Mouse (Mus musculus) hindbrain, embryonic 15.5 days (tissue): Measurements from ENCODE around the gene Nbea. TPM values are rescaled to one million over a fixed set of nuclear protein-coding genes. Genes with fewer than 3 reads are reported as not detected.
"Not testable (repeated sequence)": the region's sequence is repeated elsewhere in the genome, so short reads cannot be mapped to it uniquely, and the experiment has no call there.

Experiments
- ATAC-seq: fragments of 200-750 bp; cut with Nextera tagmentation; 2 replicates; pipeline ENCODE4 v1.8.0; 2017; ENCODE audit warnings: low read depth, moderate number of reproducible peaks, moderate TSS enrichment; ENCODE audit not compliant: low FRiP score
- H3K27ac ChIP-seq: fragments of 300-500 bp; sonication (generic); replicated peaks from 2 replicates; pipeline ENCODE4 v1.5.1; 2015; ENCODE audit warnings: mild to moderate bottlenecking, inconsistent platforms
- H3K27me3 ChIP-seq: fragments of 300-500 bp; sonication (generic); 2 replicates; pipeline ENCODE4 v1.6.1; 2015; ENCODE audit warnings: control low read depth, inconsistent platforms
- H3K36me3 ChIP-seq: fragments of 300-500 bp; sonication (generic); 2 replicates; pipeline ENCODE4 v1.6.1; 2015; ENCODE audit warnings: control low read depth, inconsistent platforms
- H3K4me1 ChIP-seq: fragments of 300-500 bp; sonication (generic); replicated peaks from 2 replicates; pipeline ENCODE4 v1.6.1; 2015; ENCODE audit warnings: control low read depth, inconsistent platforms
- H3K4me2 ChIP-seq: fragments of 300-500 bp; sonication (generic); 2 replicates; pipeline ENCODE4 v1.6.1; 2015; ENCODE audit warnings: moderate library complexity, mild to moderate bottlenecking, inconsistent platforms
- H3K4me3 ChIP-seq: fragments of 300-500 bp; sonication (generic); 2 replicates; pipeline ENCODE4 v1.5.1; 2015; ENCODE audit warnings: mild to moderate bottlenecking, inconsistent platforms
- H3K9ac ChIP-seq: fragments of 300-500 bp; sonication (generic); 2 replicates; pipeline ENCODE4 v1.6.1; 2015; ENCODE audit warnings: inconsistent platforms
- H3K9me3 ChIP-seq: fragments of 300-500 bp; sonication (generic); 2 replicates; pipeline ENCODE4 v1.6.1; 2016; ENCODE audit warnings: control low read depth, inconsistent platforms
- WGBS: fragments of 180-500 bp; shearing (Covaris S2); methylation state at CpG from one replicate; pipeline ENCODE4 v1.1.7; 2015; 5-methylcytosine and 5-hydroxymethylcytosine counted together
- polyA plus RNA-seq: library from polyadenylated mRNA; unstranded; fragments of >200 nt; fragmentation: Nextera tagmentation; extraction: Ambion mirVana; gene quantifications from 2 replicates; pipeline ENCODE4 v1.2.1, GENCODE M21; 2015

Gene Nbea
- polyA plus RNA-seq, 1 experiment from 2014 or later = 61.2 TPM

DNA sequence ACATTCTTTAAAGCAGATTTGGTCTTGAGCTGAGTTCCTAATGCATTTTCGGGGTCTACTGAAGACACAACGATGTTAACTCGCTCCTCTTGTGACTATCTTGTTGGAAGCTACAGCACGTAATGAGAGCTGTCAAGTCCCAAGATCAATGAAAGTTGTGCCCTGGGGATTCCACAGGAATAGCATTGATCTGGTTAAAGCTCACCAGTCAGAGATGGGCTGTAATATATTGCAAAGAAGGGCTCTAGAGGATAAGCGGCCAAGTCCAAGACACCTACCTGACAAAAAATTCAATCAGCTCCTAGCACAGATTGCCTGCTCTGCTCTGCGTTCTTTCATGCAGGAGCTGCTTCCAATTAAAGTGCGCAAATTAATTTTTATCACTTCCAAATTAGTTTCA is 545.8 kb downstream of the Nbea start:
- peak overlapping the region; percentile 72 for H3K27ac ChIP-seq
- no peaks in the 10 kb centered on the region for H3K27me3 ChIP-seq
- H3K36me3 ChIP-seq = peaks cover 14% of the 10 kb centered on the region
- ATAC-seq = peak; percentile 66
- WGBS = 51% methylated on average over 7 of the region's 7 CpGs
- H3K9ac ChIP-seq = no peak overlapping the region
- H3K9me3 ChIP-seq = no peaks in the 10 kb centered on the region
- H3K4me1 ChIP-seq = peaks cover 10% of the 10 kb centered on the region; the same call in 1 of the 2 replicates
- no peak overlapping the region for H3K4me2 ChIP-seq
- H3K4me3 ChIP-seq = no peak overlapping the region

GRCm38 (mm10) chr3:55635542-55636172 is 547.8 kb downstream of the Nbea start:
- Histone ChIP-seq H3K9me3 (no peaks in the 10 kb centered on the region), H3K27ac (no peak overlapping the region; the same call in 1 of the 2 replicates), H3K9ac (no peak overlapping the region), H3K27me3 (no peaks in the 10 kb centered on the region), H3K4me1 (peaks cover 10% of the 10 kb centered on the region; the same call in 1 of the 2 replicates), H3K36me3 (peaks cover 3% of the 10 kb centered on the region; the same call in 1 of the 2 replicates), H3K4me2 (no peak overlapping the region), H3K4me3 (no peak overlapping the region)
- ATAC-seq = no peak
- 52% methylated on average over 8 of the region's 8 CpGs for WGBS

- Histone ChIP-seq H3K27ac (no peak overlapping the region), H3K9ac (no peak overlapping the region), H3K27me3 (no peaks in the 10 kb centered on the region), H3K9me3 (no peaks in the 10 kb centered on the region), H3K36me3 (peaks cover 45% of the 10 kb centered on the region), H3K4me3 (no peak overlapping the region), H3K4me2 (no peak overlapping the region), H3K4me1 (no peaks in the 10 kb centered on the region)
- WGBS = 93% methylated on average over 4 of the region's 4 CpGs
- ATAC-seq = no peak
Measured at GRCm38 (mm10) chr3:55627054-55627453, 556.4 kb downstream of the Nbea start.

DNA sequence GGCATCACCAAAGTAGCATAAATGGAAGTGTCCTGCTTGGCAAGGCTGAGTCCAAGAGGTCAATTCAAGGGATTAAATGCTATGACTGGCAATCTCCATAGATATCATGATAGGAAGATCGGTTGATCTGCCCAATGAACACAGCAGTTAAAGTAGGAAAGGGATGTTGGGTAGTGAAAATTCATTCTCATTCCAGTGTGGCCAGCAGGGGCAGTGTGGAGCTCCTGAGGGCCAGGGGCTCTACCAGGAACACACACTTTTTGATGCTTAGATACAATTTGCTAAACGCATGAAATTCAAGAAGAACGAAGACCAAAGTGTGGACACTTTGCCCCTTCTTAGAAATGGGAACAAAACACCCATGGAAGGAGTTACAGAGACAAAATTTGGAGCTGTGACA is 561.5 kb downstream of the Nbea start:
- H3K9ac ChIP-seq, H3K27ac ChIP-seq, H3K27me3 ChIP-seq, H3K36me3 ChIP-seq, H3K9me3 ChIP-seq, H3K4me3 ChIP-seq, H3K4me2 ChIP-seq, H3K4me1 ChIP-seq, ATAC-seq: not testable (repeated sequence)
- WGBS = 92% methylated on average over 3 of the region's 3 CpGs

- Histone ChIP-seq H3K27me3 (no peaks in the 10 kb centered on the region), H3K9me3 (no peaks in the 10 kb centered on the region), H3K36me3 (no peaks in the 10 kb centered on the region), H3K9ac (no peak overlapping the region), H3K4me3 (no peak overlapping the region), H3K4me1 (no peaks in the 10 kb centered on the region), H3K4me2 (no peak overlapping the region), H3K27ac (no peak overlapping the region)
- ATAC-seq = no peak
- WGBS = 92% methylated on average over 3 of the region's 3 CpGs
Measured at GRCm38 (mm10) chr3:55618396-55618795, 565.1 kb downstream of the Nbea start.

DNA sequence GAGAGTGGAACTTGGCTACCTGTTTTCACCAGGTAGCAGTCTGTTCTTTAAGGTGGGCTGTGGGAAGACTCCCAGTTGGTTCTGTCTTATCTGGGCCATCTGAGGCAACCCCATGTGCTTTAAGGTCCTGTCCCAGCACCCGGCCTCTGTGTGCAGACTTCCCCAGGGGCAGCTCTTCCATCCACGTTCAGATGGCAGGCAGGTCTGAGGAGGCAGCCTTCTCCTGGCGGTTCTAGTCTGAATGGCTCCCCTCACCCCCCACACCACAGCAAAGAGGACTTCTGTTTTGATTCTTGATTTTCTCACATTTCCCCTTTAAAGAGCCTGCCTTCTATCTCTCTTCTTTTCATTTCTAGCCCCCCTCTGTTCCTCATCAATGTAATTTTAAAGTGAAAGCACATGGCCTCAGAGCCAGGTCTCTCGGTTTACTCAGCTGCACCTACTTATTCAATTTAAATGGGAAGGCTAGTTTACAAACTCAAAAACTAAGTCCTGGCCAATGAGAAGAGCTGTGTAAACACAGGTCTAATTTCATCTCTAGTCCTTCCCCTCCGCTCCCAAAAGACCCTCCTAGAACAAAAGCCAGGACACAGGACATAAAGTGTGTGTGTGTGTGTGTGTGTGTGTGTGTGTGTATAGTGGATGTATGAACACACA is 570.9 kb downstream of the Nbea start:
- 63% methylated on average over 5 of the region's 5 CpGs for WGBS
- no peak for ATAC-seq
- no peaks in the 10 kb centered on the region for H3K9me3 ChIP-seq

DNA sequence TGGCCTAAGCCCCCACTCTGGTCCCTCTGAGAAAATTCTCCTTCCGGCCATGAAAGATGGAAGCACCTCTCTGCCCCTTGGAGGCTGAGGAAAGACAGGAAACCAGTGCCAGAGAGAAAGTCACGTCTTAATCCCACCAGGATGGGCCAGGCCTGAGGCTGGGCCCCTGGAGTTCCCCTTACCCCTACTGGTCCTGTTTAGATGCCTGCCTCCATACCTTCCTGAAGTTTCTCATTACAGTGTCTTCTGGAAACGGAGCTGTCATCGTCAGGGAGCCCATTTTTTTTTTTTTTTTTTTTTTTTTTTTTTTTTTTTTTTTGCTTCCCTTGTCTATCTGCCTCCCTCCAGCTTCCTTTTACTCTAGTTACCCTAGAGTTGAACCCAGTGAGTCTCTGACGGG is 571.5 kb downstream of the Nbea start:
- no peak overlapping the region for H3K27ac ChIP-seq
- ATAC-seq = no peak
- no peaks in the 10 kb centered on the region for H3K27me3 ChIP-seq
- WGBS = 70% methylated on average over 5 of the region's 5 CpGs
- H3K4me1 ChIP-seq = no peaks in the 10 kb centered on the region
- H3K4me2 ChIP-seq = no peak overlapping the region
- H3K36me3 ChIP-seq = no peaks in the 10 kb centered on the region
- H3K4me3 ChIP-seq = no peak overlapping the region
- no peak overlapping the region for H3K9ac ChIP-seq
- H3K9me3 ChIP-seq = no peaks in the 10 kb centered on the region

More for the DNA sequence above, 570.9 kb downstream of the Nbea start:
- Histone ChIP-seq H3K4me3 (no peak overlapping the region), H3K4me1 (no peaks in the 10 kb centered on the region), H3K27ac (no peak overlapping the region), H3K4me2 (no peak overlapping the region), H3K9ac (no peak overlapping the region), H3K36me3 (no peaks in the 10 kb centered on the region), H3K27me3 (no peaks in the 10 kb centered on the region)

DNA sequence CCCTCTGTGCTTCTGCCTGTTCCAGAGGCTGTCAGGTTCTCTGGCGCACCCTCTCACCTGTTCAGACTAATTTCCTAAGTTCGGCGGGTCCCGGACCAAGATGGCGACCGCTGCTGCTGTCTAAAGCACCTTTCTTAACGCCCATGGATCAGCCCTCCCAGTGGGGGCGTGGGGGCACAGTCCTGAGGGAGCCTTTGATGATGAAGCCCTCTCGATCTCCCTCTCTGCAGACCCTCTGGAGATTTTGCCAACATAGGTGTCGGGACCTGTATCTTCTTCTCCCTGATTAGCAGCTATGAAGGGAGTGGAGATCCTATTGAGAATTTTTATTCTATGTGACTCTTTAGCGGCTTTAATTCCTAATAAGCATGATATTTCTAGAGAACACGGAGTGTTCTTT is 573.3 kb downstream of the Nbea start:
- no peak overlapping the region for H3K9ac ChIP-seq
- H3K27ac ChIP-seq = no peak overlapping the region
- no peaks in the 10 kb centered on the region for H3K36me3 ChIP-seq
- H3K4me1 ChIP-seq = no peaks in the 10 kb centered on the region
- no peak overlapping the region for H3K4me2 ChIP-seq
- no peaks in the 10 kb centered on the region for H3K27me3 ChIP-seq
- H3K4me3 ChIP-seq = no peak overlapping the region
- WGBS = 89% methylated on average over 12 of the region's 12 CpGs
- no peaks in the 10 kb centered on the region for H3K9me3 ChIP-seq
- no peak for ATAC-seq

DNA sequence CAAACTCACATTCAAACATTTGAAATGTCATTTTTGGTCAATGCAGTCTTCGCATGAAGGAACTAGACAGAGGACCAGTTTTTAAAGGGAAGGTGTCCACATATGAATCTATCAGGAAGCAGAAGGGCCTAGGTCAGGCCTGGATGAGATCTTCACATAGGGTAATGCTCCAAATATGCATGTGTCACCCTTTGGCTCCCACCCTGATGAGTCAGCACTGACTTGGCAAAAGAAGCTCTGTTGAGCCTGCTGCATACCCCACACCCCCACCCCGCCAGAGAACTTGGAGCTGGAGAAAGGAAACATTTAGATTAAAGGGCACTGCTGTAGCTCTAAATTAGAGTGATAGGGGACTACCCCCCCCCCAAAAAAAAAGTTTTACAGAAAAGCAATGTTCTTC is 583.2 kb downstream of the Nbea start:
- H3K4me2 ChIP-seq = no peak overlapping the region
- no peaks in the 10 kb centered on the region for H3K36me3 ChIP-seq
- H3K27ac ChIP-seq = 0 out of 2 replicates have a peak overlapping the region, but pooled peaks have one; percentile 21
- no peaks in the 10 kb centered on the region for H3K27me3 ChIP-seq
- WGBS = 93% methylated on average over 2 of the region's 2 CpGs
- no peaks in the 10 kb centered on the region for H3K9me3 ChIP-seq
- no peak overlapping the region for H3K9ac ChIP-seq
- no peak overlapping the region for H3K4me3 ChIP-seq
- no peak; the same call in 1 of the 2 replicates for ATAC-seq
- peaks cover 10% of the 10 kb centered on the region; the same call in 1 of the 2 replicates for H3K4me1 ChIP-seq

- Histone ChIP-seq H3K36me3 (no peaks in the 10 kb centered on the region), H3K4me3 (no peak overlapping the region), H3K27me3 (no peaks in the 10 kb centered on the region), H3K9ac (no peak overlapping the region), H3K4me1 (peaks cover 10% of the 10 kb centered on the region; the same call in 1 of the 2 replicates), H3K4me2 (no peak overlapping the region), H3K27ac (peak overlapping the region; percentile 21; the same call in 1 of the 2 replicates), H3K9me3 (no peaks in the 10 kb centered on the region)
- WGBS = 58% methylated on average over 17 of the region's 17 CpGs
- 0 out of 2 replicates have a peak, but pooled peaks have one; percentile 23 for ATAC-seq
Measured at GRCm38 (mm10) chr3:55599366-55600085, 584.0 kb downstream of the Nbea start.

- H3K9me3 ChIP-seq = no peaks in the 10 kb centered on the region
- no peaks in the 10 kb centered on the region for H3K27me3 ChIP-seq
- ATAC-seq = no peak
- no peak overlapping the region for H3K27ac ChIP-seq
- no peaks in the 10 kb centered on the region for H3K36me3 ChIP-seq
- WGBS = 85% methylated on average over 2 of the region's 2 CpGs
- H3K4me2 ChIP-seq = no peak overlapping the region
- H3K9ac ChIP-seq = no peak overlapping the region
- H3K4me3 ChIP-seq = no peak overlapping the region
- H3K4me1 ChIP-seq = peaks cover 10% of the 10 kb centered on the region; the same call in 1 of the 2 replicates
Measured at GRCm38 (mm10) chr3:55598681-55599080, 584.8 kb downstream of the Nbea start.

DNA sequence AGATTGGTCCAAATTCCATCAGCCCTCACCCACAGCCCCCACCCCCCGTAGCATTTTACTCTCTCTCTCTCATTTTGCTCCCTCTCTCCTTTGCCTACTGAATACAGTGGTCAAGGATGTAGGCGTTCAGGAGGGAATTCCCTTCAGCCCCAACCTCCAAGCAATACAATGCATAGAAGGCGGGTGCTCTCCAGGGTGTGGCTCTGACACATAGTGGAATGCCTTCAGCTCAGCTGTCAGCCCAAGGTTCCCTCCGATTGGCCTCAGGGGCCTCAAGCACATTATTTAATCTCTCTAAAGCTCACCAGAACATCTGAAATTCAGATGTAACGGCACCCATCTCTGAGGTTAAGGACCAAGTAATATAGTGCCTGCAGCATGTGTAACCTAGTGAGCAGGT is 590.2 kb downstream of the Nbea start:
- Histone ChIP-seq H3K36me3 (no peaks in the 10 kb centered on the region), H3K27me3 (no peaks in the 10 kb centered on the region), H3K4me3 (no peak overlapping the region), H3K27ac (no peak overlapping the region), H3K9ac (no peak overlapping the region), H3K4me1 (peaks cover 24% of the 10 kb centered on the region), H3K4me2 (no peak overlapping the region), H3K9me3 (no peaks in the 10 kb centered on the region)
- WGBS = 65% methylated on average over 5 of the region's 5 CpGs
- ATAC-seq = no peak
